Mouse (Mus musculus) testis, adult 2 months (tissue): ENCODE results near the gene Pacs2.

Source experiments
- CTCF ChIP-seq: fragments of 200-500 bp; IDR thresholded peaks from 2 replicates; pipeline ENCODE4 v1.5.1; 2012; ENCODE audit warnings: low read depth, mild to moderate bottlenecking, inconsistent platforms, low read length, moderate library complexity; ENCODE audit not compliant: control insufficient read depth, insufficient read depth, insufficient replicate concordance
- POLR2A ChIP-seq: fragments of 200-500 bp; IDR thresholded peaks from 2 replicates; pipeline ENCODE4 v1.6.1; 2012; ENCODE audit warnings: low read depth, mild to moderate bottlenecking, inconsistent platforms, low read length, moderate library complexity; ENCODE audit not compliant: control insufficient read depth

GRCm38 (mm10) chr12:113097749-113098281, 83.5 kb downstream of the Pacs2 start, which contains the start of gene Mta1:
- TF ChIP-seq CTCF = no peak
- TF ChIP-seq POLR2A = peak; percentile 35
